Mouse (Mus musculus) common myeloid progenitor, adult 5-6 weeks (primary cell): Measurements from ENCODE around the gene Lnx2. TPM values are rescaled to one million over a fixed set of nuclear protein-coding genes. Genes with fewer than 3 reads are reported as not detected.

Source experiments
- ATAC-seq: replicated peaks from 2 replicates; pipeline ENCODE4 v1.8.0; 2016; ENCODE audit warnings: low read depth, mild to moderate bottlenecking, moderate TSS enrichment, inconsistent platforms; ENCODE audit not compliant: poor library complexity, severe bottlenecking
- total RNA-seq: library from RNA; stranded (forward); fragments of 200-1000, 187-1606 nt; gene quantifications from 2 replicates; pipeline ENCODE4 v1.2.3, GENCODE M21; 2017

Gene Lnx2
- total RNA-seq, 1 experiment from 2014 or later: 10.8 TPM

- no peak for ATAC-seq
Observed at GRCm38 (mm10) chr5:146974781-146975123, 101.6 kb downstream of the Lnx2 start.

GRCm38 (mm10) chr5:146973858-146974780, 102.3 kb downstream of the Lnx2 start:
- no peak for ATAC-seq

- no peak for ATAC-seq
Observed at GRCm38 (mm10) chr5:146973353-146973752, 103.0 kb downstream of the Lnx2 start.

GRCm38 (mm10) chr5:146971776-146972561, 104.4 kb downstream of the Lnx2 start:
- no peak for ATAC-seq

GRCm38 (mm10) chr5:146968695-146969393, 107.5 kb downstream of the Lnx2 start:
- no peak for ATAC-seq

Other genes starting within 250 kb of the Lnx2 start
- gene Rpl21, start 243.7 kb downstream of the Lnx2 start, total RNA-seq: 2,931 and 3,145 TPM in 2 replicates
- 1.2 TPM in 2 replicates for gene Rasl11a, start 231.5 kb downstream of the Lnx2 start, total RNA-seq
- gene Gtf3a, start 127.9 kb downstream of the Lnx2 start, total RNA-seq: 144 and 171 TPM in 2 replicates
- gene Mtif3, start 112.8 kb downstream of the Lnx2 start, total RNA-seq: 25.1 and 27.8 TPM in 2 replicates
- gene Polr1d, start 464 bp upstream of the Lnx2 start, total RNA-seq: 126 and 156 TPM in 2 replicates
- not detected in 2 replicates for gene Gsx1, start 112.1 kb upstream of the Lnx2 start, total RNA-seq
- gene Pdx1, start 193.4 kb upstream of the Lnx2 start, total RNA-seq: not detected in 2 replicates
- not detected in 2 replicates for gene Cdx2, start 230.7 kb upstream of the Lnx2 start, total RNA-seq
- not detected in 2 replicates for gene Urad, start 245.9 kb upstream of the Lnx2 start, total RNA-seq